ENCODE assay signal across 8 mouse cellular contexts in genomic region chr2:153650014-153650687, GRCm38 (mm10). TPM values are rescaled to one million over a fixed set of nuclear protein-coding genes. Genes with fewer than 3 reads are reported as not detected.
DNase-seq lines count a peak whose midpoint lies in the region; ATAC-seq and TF ChIP-seq lines count a peak whose summit lies in the region.

No protein-coding gene starts in this region.

- WGBS in embryonic facial prominence, embryonic 12.5 days: 1% methylated on average over 28 of the region's 28 CpGs
- 3% methylated on average over 28 of the region's 28 CpGs for WGBS in liver, embryonic 14.5 days (ENCODE audit: insufficient replicate concordance)
- 2% methylated on average over 28 of the region's 28 CpGs for whole genome bisulfite sequencing in neural tube, embryonic 11.5 days

- 0 out of 2 replicates have a peak, but pooled peaks cover 2% of the 10 kb centered on the region for H3K27me3 ChIP-seq in embryonic facial prominence, embryonic 12.5 days
- no peaks in the 10 kb centered on the region; the same call in 1 of the 2 replicates for H3K27me3 ChIP-seq in liver, embryonic 14.5 days (ENCODE audit: control insufficient read depth, insufficient read depth, low read length)
- H3K27me3 ChIP-seq in neural tube, embryonic 11.5 days (ENCODE audit: control insufficient read depth, insufficient read depth, low read length): no peaks in the 10 kb centered on the region

- intact Hi-C loops in gastrocnemius, postnatal 14 days (cut with DNase I; ENCODE audit: low total_unique reads): no loop called here

- no peak for TF ChIP-seq EP300 in liver, embryonic 14.5 days (IDR thresholded peaks at IDR 0.05; ENCODE audit: low read depth)

- no peaks in the 10 kb centered on the region for H3K36me3 ChIP-seq in embryonic facial prominence, embryonic 12.5 days
- no peaks in the 10 kb centered on the region for H3K36me3 ChIP-seq in liver, embryonic 14.5 days (replicated peaks; ENCODE audit: control insufficient read depth, insufficient read depth, low read depth)
- no peaks in the 10 kb centered on the region for H3K36me3 ChIP-seq in neural tube, embryonic 11.5 days (ENCODE audit: control insufficient read depth, insufficient read depth, low read length)

- H3K4me3 ChIP-seq in embryonic facial prominence, embryonic 12.5 days: peak overlapping the region; percentile 87
- peak overlapping the region; percentile 65 to 66 for H3K4me3 ChIP-seq in liver, embryonic 14.5 days (ENCODE audit: insufficient read depth in 1 of 2, low read depth in 2 of 2, low read length in 2 of 2)
- peak overlapping the region; percentile 76 for H3K4me3 ChIP-seq in neural tube, embryonic 11.5 days (ENCODE audit: low read depth, low read length)

- TF ChIP-seq CTCF in liver, embryonic 14.5 days (IDR thresholded peaks at IDR 0.05; ENCODE audit: low read depth): no peak

- peaks cover 9% of the 10 kb centered on the region for H3K4me1 ChIP-seq in embryonic facial prominence, embryonic 12.5 days
- peaks cover 3 to 5% of the 10 kb centered on the region in 2 experiments; a peak in 2 of 4 replicates for H3K4me1 ChIP-seq in liver, embryonic 14.5 days (replicated peaks; ENCODE audit: control insufficient read depth in 2 of 2, insufficient read depth in 2 of 2, low read length in 1 of 2)
- peaks cover 9% of the 10 kb centered on the region for H3K4me1 ChIP-seq in neural tube, embryonic 11.5 days (ENCODE audit: control insufficient read depth, insufficient read depth, low read length)

- ATAC-seq in embryonic facial prominence, embryonic 12.5 days (ENCODE audit: insufficient number of reproducible peaks, insufficient read depth, low FRiP score, low TSS enrichment): peak; percentile 29; the same call in 1 of the 2 replicates
- 0 out of 2 replicates have a peak, but pooled peaks have one; percentile 7 for ATAC-seq in liver, embryonic 14.5 days (ENCODE audit: insufficient read depth)
- ATAC-seq in neural tube, embryonic 11.5 days (ENCODE audit: insufficient read depth, low FRiP score, low TSS enrichment): peak; percentile 16; the same call in 1 of the 2 replicates

- DNase-seq in urinary bladder, postnatal 14 days (ENCODE audit: low spot score): peak; percentile 18
- no peak for DNase-seq in urinary bladder, adult 2 months (ENCODE audit: low spot score)
- peak; percentile 42 for DNase-seq in induced T-regulatory cell, adult 2 months (ENCODE audit: low read depth)
- DNase-seq in liver, embryonic 14.5 days (ENCODE audit: low read depth in 3 of 3, low spot score in 3 of 3): no peak
- DNase-seq in neural tube, embryonic 11.5 days (ENCODE audit: low spot score): peak; percentile 15
- DNase-seq in layer of hippocampus, adult 11-12 months (ENCODE audit: low spot score): no peak
- DNase-seq in gastrocnemius, postnatal 14 days: no peak

- peak overlapping the region; percentile 92 for H3K4me2 ChIP-seq in embryonic facial prominence, embryonic 12.5 days (replicated peaks)
- H3K4me2 ChIP-seq in liver, embryonic 14.5 days (ENCODE audit: low read depth): peak overlapping the region; percentile 72
- peak overlapping the region; percentile 95 for H3K4me2 ChIP-seq in neural tube, embryonic 11.5 days (ENCODE audit: low read depth)

- no peaks in the 10 kb centered on the region for H3K9me3 ChIP-seq in embryonic facial prominence, embryonic 12.5 days
- no peaks in the 10 kb centered on the region for H3K9me3 ChIP-seq in liver, embryonic 14.5 days (ENCODE audit: control insufficient read depth, low read length)
- no peaks in the 10 kb centered on the region for H3K9me3 ChIP-seq in neural tube, embryonic 11.5 days (ENCODE audit: control insufficient read depth, low read length)

- 0 out of 2 replicates have a peak overlapping the region, but pooled peaks have one; percentile 55 for H3K27ac ChIP-seq in embryonic facial prominence, embryonic 12.5 days
- no peak overlapping the region for H3K27ac ChIP-seq in liver, embryonic 14.5 days
- H3K27ac ChIP-seq in neural tube, embryonic 11.5 days (ENCODE audit: low read depth, low read length): no peak overlapping the region

- H3K9ac ChIP-seq in embryonic facial prominence, embryonic 12.5 days: peak overlapping the region; percentile 75
- H3K9ac ChIP-seq in liver, embryonic 14.5 days (replicated peaks): peak overlapping the region; percentile 57
- H3K9ac ChIP-seq in neural tube, embryonic 11.5 days (ENCODE audit: low read length): peak overlapping the region; percentile 84

RNA-seq across cellular contexts. Expression of gene Dnmt3b, which starts 0.9 kb away (rescaled TPM):
- polyA plus RNA-seq in urinary bladder, adult 2 months (2012; rRNA removed): 2.0 and 2.5 TPM in 2 replicates
- polyA plus RNA-seq in embryonic facial prominence, embryonic 12.5 days (2016; fragmentation: Nextera tagmentation; extraction: Ambion mirVana): 15.0 and 15.1 TPM in 2 replicates
- 2.2 and 2.8 TPM in 2 replicates for polyA plus RNA-seq in liver, embryonic 14.5 days (2012; rRNA removed)
- 4.1 and 4.3 TPM in 2 replicates for polyA plus RNA-seq in liver, embryonic 14.5 days (2014; fragmentation: Nextera tagmentation; extraction: Ambion mirVana)
- 11.0 and 13.3 TPM in 2 replicates for polyA plus RNA-seq in neural tube, embryonic 11.5 days (2014; fragmentation: Nextera tagmentation; extraction: Ambion mirVana)
- total RNA-seq in gastrocnemius, postnatal 14 days (2021): 1 to 10 TPM; 1.2 TPM

RNA-seq across cellular contexts. Expression of gene Commd7, which starts 17.6 kb away (rescaled TPM):
- 33.4 TPM in 2 replicates for polyA plus RNA-seq in urinary bladder, adult 2 months (2012; rRNA removed)
- 71.3 and 73.0 TPM in 2 replicates for polyA plus RNA-seq in embryonic facial prominence, embryonic 12.5 days (2016; fragmentation: Nextera tagmentation; extraction: Ambion mirVana)
- 5.4 and 9.5 TPM in 2 replicates for polyA plus RNA-seq in liver, embryonic 14.5 days (2012; rRNA removed)
- 24.9 and 25.4 TPM in 2 replicates for polyA plus RNA-seq in liver, embryonic 14.5 days (2014; fragmentation: Nextera tagmentation; extraction: Ambion mirVana)
- polyA plus RNA-seq in neural tube, embryonic 11.5 days (2014; fragmentation: Nextera tagmentation; extraction: Ambion mirVana): 64.6 and 68.9 TPM in 2 replicates
- 10 to 100 TPM; 10.5 to 13.7 TPM for total RNA-seq in gastrocnemius, postnatal 14 days (2021)

RNA-seq across cellular contexts. Expression of gene Dnmt3c, which starts 46.3 kb away (rescaled TPM):
- polyA plus RNA-seq in urinary bladder, adult 2 months (2012; rRNA removed): not detected in 2 replicates
- not detected in 2 replicates for polyA plus RNA-seq in embryonic facial prominence, embryonic 12.5 days (2016; fragmentation: Nextera tagmentation; extraction: Ambion mirVana)
- 0.23 and 0.41 TPM in 2 replicates for polyA plus RNA-seq in liver, embryonic 14.5 days (2012; rRNA removed)
- polyA plus RNA-seq in liver, embryonic 14.5 days (2014; fragmentation: Nextera tagmentation; extraction: Ambion mirVana): 0.45 and 0.50 TPM in 2 replicates
- polyA plus RNA-seq in neural tube, embryonic 11.5 days (2014; fragmentation: Nextera tagmentation; extraction: Ambion mirVana): not detected in 2 replicates
- total RNA-seq in gastrocnemius, postnatal 14 days (2021): not detected

Comparison
In these comparisons a context has a peak if more than half of its experiments do, and no peak if none do; other contexts are left out.
1. DNase-seq: peak in urinary bladder, postnatal 14 days (single experiment), induced T-regulatory cell, adult 2 months (single experiment) and neural tube, embryonic 11.5 days (single experiment); none in urinary bladder, adult 2 months (single experiment), liver, embryonic 14.5 days (0 of 3), layer of hippocampus, adult 11-12 months (single experiment) and gastrocnemius, postnatal 14 days (single experiment).
2. Peak in every context shown above with its lines, with median percentiles within 50 percentile points of each other: ATAC-seq, H3K4me2 ChIP-seq, H3K4me3 ChIP-seq and H3K9ac ChIP-seq.